Mouse (Mus musculus) myocyte (in vitro differentiated cells): Measurements from ENCODE around the gene Herpud1.

ENCODE experiments used
- E2F4 ChIP-seq: IDR thresholded peaks from one replicate; pipeline ENCODE4 v1.6.1; 2011; ENCODE audit warnings: mild to moderate bottlenecking, control low read depth, moderate library complexity; ENCODE audit not compliant: insufficient read depth
- MAX ChIP-seq: IDR thresholded peaks from one replicate; pipeline ENCODE4 v1.6.1; 2011; ENCODE audit warnings: low read depth, mild to moderate bottlenecking, control low read depth
- MYOD1 ChIP-seq, 3 experiments: IDR thresholded peaks; one replicate each; pipeline ENCODE4 v1.6.1; 2011; ENCODE audit warnings: control low read depth in 2 of 3, low read depth in 2 of 3, mild to moderate bottlenecking in 2 of 3, moderate library complexity in 1 of 3; ENCODE audit not compliant: insufficient read length in 2 of 3, control insufficient read depth in 1 of 3
- POLR2A ChIP-seq: IDR thresholded peaks from one replicate; pipeline ENCODE4 v1.6.1; 2011; ENCODE audit warnings: low read depth, mild to moderate bottlenecking, control low read depth, moderate library complexity; ENCODE audit not compliant: insufficient read length
- POLR2AphosphoS2 ChIP-seq: IDR thresholded peaks from one replicate; pipeline ENCODE4 v1.6.1; 2011; ENCODE audit warnings: low read depth, control low read depth; ENCODE audit not compliant: insufficient read length
- SRF ChIP-seq: IDR thresholded peaks from one replicate; pipeline ENCODE4 v1.6.1; 2011; ENCODE audit warnings: low read depth; ENCODE audit not compliant: control insufficient read depth, insufficient read length
- TCF12 ChIP-seq: IDR thresholded peaks from one replicate; pipeline ENCODE4 v1.6.1; 2011; ENCODE audit warnings: mild to moderate bottlenecking, control low read depth; ENCODE audit not compliant: poor library complexity, insufficient read depth, severe bottlenecking
- TCF3 ChIP-seq: IDR thresholded peaks from one replicate; pipeline ENCODE4 v1.6.1; 2011; ENCODE audit warnings: low read depth, control low read depth; ENCODE audit not compliant: insufficient read length
- USF1 ChIP-seq: IDR thresholded peaks from one replicate; pipeline ENCODE4 v1.6.1; 2011; ENCODE audit warnings: low read depth, mild to moderate bottlenecking, control low read depth, moderate library complexity

DNA sequence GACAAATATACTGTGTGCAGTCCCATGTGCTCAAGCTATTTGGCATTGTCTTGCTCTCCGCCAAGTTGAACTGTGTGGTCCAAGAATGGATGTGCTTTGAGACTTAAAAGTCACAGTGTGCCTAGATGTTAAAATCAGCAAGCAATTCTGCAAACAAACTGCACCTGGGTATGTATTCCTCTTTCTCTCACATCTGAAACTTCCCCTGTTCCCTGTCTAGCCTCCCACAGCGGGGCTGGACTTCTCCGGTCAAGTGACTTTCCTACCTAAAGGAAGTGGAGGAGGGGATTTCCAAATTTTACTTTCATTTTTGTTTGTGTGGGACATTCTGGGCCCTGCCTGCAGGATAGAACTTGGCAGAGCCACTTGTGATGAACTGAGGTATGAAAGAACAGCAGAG lies 56.9 kb downstream of the Herpud1 start:
- no peak for TF ChIP-seq MAX
- TF ChIP-seq E2F4, result no peak
- no peak for TF ChIP-seq POLR2AphosphoS2
- no peak for TF ChIP-seq POLR2A
- no peak for TF ChIP-seq MYOD1 (IDR thresholded peaks at IDR 0.05; ENCODE audit: control insufficient read depth in 1 of 3, insufficient read length in 2 of 3, low read depth in 2 of 3)
- TF ChIP-seq TCF3, result no peak
- no peak for TF ChIP-seq TCF12
- TF ChIP-seq SRF, result no peak
- TF ChIP-seq USF1, result no peak
